Mouse (Mus musculus) embryonic fibroblast, embryonic 13.5 days (primary cell): ENCODE measurements at regions not wholly inside any gene's neighbourhood (a gene's known extent, or its start where the extent isn't known, plus 50 kb on each side); places are given as distances from the start of the nearest gene placed in this dataset.

Experiments
- H3K27ac ChIP-seq: 2 replicates; pipeline ENCODE4 v1.5.1; 2012; ENCODE audit warnings: low read length, control low read depth, inconsistent platforms; ENCODE audit not compliant: insufficient read depth
- H3K4me1 ChIP-seq: 2 replicates; pipeline ENCODE4 v1.6.1; 2011; ENCODE audit warnings: low read length; ENCODE audit not compliant: control insufficient read depth, insufficient read depth
- H3K4me3 ChIP-seq: 2 replicates; pipeline ENCODE4 v1.5.1; 2011; ENCODE audit warnings: mild to moderate bottlenecking, control low read depth, low read length; ENCODE audit not compliant: insufficient read depth
- CTCF ChIP-seq: IDR thresholded peaks from 2 replicates; pipeline ENCODE4 v1.5.1; 2011; ENCODE audit warnings: mild to moderate bottlenecking, control low read depth, low read length, moderate library complexity, borderline replicate concordance; ENCODE audit not compliant: insufficient read depth
- POLR2A ChIP-seq: IDR thresholded peaks from 2 replicates; pipeline ENCODE4 v1.6.1; 2011; ENCODE audit warnings: low read depth, mild to moderate bottlenecking, control low read depth, low read length, moderate library complexity

DNA sequence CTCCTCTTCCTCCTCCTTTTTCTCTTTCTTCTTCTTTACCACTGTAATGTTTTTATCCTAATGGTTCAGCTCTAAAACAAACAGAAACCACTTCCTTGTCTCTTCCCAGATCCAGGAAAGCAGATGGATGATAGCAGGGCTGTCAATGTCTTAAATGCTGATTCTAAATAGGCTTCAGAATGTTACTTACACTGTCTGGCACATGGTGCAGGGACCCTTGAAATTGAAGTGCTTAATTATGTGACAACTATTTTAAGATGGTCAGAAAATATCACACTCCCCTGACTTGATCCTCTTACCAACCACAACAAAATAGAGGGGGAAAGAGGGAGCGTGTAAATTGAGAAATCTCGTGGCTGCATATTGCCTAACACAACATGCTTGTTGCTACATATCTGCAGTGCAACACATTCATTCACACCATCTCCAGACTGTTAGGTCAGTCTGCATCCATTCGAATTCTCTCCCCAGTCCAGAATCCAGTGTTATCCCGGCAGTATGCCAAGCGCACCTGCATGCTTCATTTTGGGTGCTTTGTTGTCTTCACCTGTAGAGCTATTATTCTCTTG is 500.7 kb upstream of the Map3k7 start:
- Histone ChIP-seq H3K4me1 (no peaks in the 10 kb centered on the region), H3K4me3 (no peak overlapping the region), H3K27ac (no peak overlapping the region)
- no peak for TF ChIP-seq CTCF

DNA sequence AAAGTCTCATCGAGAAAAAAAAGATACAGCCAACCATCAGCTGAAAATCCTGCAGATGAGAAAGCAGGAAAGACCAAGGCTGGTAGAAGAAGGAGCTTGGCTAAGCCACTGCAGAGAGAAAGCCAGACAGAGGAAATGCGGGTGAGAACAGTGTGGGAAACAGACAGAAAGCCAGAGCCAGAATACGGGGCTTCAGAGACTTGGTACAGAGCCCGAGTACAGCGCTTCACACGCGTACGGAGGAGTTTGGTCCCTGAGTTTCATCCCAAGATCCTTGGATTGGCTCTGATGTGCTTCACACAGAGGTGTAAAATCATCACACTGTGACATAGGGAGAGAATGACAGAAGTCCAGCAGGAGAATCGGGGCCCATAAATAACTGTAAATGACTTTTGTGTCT is 495.6 kb upstream of the Map3k7 start:
- H3K27ac ChIP-seq = no peak overlapping the region
- H3K4me3 ChIP-seq = no peak overlapping the region
- H3K4me1 ChIP-seq = no peaks in the 10 kb centered on the region
- TF ChIP-seq POLR2A (no peak), CTCF (no peak)

DNA sequence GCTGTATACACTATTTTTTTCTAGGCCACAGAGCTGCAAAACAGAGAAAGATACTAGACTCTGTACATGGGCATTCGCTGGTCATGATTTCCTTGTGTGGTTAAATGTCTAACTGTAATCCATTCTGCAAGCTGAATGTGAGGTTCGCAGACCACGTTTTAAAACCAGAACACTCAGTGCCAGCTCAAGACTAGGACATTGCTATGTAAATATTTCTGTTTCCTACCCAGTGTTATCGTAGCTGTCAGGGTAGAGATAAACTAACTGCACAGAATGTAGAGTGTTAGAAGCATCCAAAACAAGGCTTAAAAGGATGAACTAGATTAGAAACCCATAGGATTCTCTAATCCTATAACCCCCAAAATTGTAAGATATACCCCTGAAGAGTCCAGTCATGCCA is 494.1 kb upstream of the Map3k7 start:
- H3K4me3 ChIP-seq = no peak overlapping the region
- H3K4me1 ChIP-seq = no peaks in the 10 kb centered on the region
- no peak for TF ChIP-seq CTCF
- no peak for TF ChIP-seq POLR2A
- no peak overlapping the region for H3K27ac ChIP-seq

DNA sequence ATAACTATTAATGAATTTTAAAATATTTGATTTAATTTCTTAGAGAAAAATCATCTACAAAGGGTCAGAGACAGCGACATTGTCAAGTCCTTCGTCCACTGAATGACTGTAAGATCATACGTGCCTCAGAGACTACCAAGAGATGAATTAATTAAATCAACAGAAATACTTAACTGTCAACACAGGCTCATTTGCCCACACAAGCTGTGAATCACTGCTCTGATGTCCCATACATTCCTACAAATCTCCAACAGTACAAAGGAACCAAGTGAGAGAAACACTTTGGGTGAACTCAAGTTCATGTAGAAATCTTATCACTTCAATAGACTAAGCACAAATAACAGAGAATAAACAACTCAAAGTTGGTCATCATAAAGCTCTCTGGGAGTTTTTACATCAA is 471.4 kb upstream of the Map3k7 start:
- H3K4me3 ChIP-seq = no peak overlapping the region
- no peaks in the 10 kb centered on the region for H3K4me1 ChIP-seq
- no peak for TF ChIP-seq POLR2A
- no peak for TF ChIP-seq CTCF
- no peak overlapping the region for H3K27ac ChIP-seq

DNA sequence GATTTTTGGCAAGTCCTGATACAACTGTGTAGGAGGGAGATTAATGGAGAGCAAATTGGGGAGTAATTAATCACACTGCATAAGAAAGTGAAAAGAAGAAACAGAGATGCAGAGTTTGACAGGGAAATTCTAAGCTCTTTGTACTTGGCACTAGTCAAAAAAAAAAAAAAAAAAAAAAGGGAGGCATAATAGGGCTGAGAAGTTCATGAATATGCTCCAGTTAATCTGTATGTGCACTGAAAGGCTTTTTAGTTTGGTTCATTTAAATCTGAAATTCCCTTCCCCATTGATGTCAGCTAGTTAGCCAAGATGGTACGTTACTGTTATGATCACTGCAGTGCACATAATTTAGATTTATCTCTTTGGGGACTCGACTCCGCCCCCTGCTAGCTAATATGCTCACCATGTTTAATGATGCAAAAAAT is 470.8 kb upstream of the Map3k7 start:
- H3K4me1 ChIP-seq = no peaks in the 10 kb centered on the region
- TF ChIP-seq POLR2A (no peak), CTCF (no peak)
- no peak overlapping the region for H3K27ac ChIP-seq
- H3K4me3 ChIP-seq = no peak overlapping the region

DNA sequence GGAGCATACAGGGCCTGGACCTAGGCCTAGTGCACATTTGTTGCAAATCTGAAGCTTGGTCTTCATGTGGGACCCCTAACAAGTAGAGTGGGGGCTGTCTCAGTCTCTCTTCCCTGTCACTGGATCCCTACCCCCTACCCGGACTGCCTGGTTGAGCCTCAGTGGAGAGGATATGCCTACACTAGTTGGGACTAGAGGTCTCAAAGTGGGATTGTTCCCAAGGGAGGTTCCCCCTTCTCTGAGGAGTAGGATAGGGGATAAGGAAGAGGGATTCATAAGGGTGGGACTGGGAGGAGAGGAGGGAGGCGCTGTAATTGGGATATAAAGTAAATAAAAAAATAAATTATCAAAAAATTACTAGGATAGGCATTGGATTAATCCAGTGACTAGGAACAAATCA is 464.0 kb upstream of the Map3k7 start:
- no peak for TF ChIP-seq CTCF
- no peak for TF ChIP-seq POLR2A
- Histone ChIP-seq H3K4me1 (no peaks in the 10 kb centered on the region), H3K4me3 (no peak overlapping the region), H3K27ac (no peak overlapping the region)

DNA sequence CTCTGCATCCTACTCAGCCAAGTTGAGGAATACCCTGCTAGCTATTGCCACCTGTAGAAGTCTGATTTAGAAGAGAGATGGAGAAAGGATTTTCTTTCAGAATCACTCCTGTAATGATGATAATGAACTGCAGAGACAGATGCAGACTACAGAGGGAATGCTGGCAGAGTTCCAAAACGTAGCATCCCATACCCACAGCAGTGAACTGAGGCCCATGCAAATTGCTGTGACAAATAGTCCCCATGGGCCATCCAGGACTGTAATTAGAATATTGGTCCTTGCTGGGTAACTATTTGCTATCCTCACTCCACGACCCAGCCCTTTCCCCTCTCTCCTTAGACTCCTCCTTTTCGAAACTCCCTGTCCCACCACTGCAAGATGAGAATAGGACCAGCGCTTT is 463.5 kb upstream of the Map3k7 start:
- H3K4me1 ChIP-seq = no peaks in the 10 kb centered on the region
- H3K27ac ChIP-seq = no peak overlapping the region
- TF ChIP-seq POLR2A (no peak), CTCF (no peak)
- H3K4me3 ChIP-seq = no peak overlapping the region

DNA sequence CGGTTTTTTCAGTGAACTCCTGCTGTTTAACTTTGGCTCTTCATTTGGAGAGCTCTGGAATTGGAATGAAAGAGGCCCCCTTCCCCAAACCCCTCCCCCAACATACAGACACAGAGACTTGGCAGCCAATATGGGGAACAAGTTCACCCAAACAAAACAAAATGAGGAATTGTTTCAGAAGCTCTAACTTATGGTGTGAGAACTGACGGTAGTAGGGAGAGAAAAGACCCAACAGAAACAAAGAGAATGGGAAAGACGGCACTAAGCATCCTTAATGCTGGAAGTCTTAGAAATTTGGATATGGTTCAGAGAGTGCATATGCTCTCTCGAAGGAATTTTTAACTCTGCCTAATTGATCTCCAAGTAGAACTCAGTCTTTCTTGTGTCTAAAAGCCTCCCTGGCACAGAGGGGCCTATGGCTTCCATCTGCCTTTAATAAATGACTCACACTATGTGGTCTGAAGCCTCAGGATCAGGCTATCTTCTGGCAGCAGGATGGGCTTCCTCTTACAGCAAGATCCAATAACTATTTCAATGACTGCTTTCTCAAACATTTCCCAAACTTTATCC is 438.2 kb upstream of the Map3k7 start:
- H3K27ac ChIP-seq = no peak overlapping the region
- peaks cover 2% of the 10 kb centered on the region for H3K4me1 ChIP-seq
- H3K4me3 ChIP-seq = no peak overlapping the region
- TF ChIP-seq CTCF (no peak), POLR2A (no peak)

DNA sequence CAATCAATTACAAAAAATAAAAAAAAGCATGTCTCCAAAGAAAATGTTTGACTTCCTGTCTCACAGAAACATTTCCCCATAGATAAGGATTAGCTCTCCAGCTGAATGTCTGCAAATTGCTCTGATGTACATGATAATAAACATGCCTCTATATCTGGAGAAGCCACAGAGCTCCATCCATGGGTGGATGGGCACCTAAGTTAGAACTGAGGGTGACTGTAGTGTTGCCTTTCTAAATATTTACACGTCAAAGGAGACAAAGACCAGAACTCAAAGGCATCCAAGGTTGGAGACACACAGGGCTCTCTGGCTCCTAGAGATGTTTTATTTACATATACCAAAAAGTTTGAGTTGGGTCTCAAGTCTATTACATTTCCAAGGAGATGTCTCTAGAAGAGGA is 427.1 kb upstream of the Map3k7 start:
- Histone ChIP-seq H3K4me3 (no peak overlapping the region), H3K27ac (no peak overlapping the region), H3K4me1 (no peaks in the 10 kb centered on the region)
- no peak for TF ChIP-seq CTCF
- TF ChIP-seq POLR2A = no peak

DNA sequence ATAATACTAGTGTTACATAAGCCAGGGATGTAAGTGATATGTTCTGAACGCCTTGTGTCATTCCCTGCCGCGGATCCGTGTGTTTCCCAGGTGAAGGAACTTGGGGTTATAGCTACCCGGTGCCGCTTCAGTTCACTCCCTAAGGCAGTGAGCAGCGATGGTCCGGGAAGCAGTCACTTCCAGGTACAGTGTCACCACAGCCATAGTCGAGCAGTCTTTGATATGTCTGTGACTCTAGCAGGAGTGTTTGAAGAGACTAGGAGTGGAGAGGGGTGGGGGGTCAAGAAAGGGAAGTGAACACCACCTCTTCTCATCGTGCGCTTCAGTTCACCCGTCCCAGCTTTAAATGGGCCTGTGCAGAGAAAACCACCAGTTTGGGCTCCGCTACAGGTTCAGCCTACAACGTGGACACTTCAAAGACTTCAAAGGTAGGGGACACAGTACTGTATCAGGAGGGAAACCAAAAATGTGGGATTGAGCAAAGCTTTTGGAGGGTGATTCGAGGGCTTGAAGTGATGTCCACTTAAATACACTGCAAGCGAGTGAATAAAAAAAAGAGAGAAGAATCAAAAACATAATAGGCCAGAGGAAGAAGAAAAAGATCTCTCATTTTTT is 410.0 kb upstream of the Map3k7 start:
- Histone ChIP-seq H3K4me1 (no peaks in the 10 kb centered on the region), H3K4me3 (no peak overlapping the region), H3K27ac (no peak overlapping the region)
- TF ChIP-seq CTCF (no peak), POLR2A (no peak)

DNA sequence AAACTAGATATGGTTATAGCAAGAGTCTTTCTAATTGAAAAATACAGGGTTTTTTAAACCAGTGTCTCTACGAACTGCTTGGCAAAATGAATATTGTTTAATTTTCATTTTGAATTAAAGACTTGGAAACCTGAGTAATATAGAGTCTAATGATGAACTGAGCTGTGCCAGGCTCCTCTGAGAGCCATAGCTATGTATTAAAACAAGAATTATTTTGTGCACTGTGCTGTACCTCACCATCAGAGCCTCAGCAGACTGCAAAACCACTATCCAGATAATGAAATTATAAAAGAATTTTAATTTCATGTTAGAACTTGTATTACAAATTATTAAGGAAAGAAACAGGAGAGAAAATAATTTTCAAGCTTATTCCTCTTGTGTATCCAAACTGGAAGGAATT is 408.8 kb upstream of the Map3k7 start:
- no peak for TF ChIP-seq POLR2A
- TF ChIP-seq CTCF = no peak
- Histone ChIP-seq H3K4me1 (no peaks in the 10 kb centered on the region), H3K27ac (no peak overlapping the region), H3K4me3 (no peak overlapping the region)
